Mouse (Mus musculus): ENCODE data around the gene Asah2. TPM values are rescaled to one million over a fixed set of nuclear protein-coding genes. Genes with fewer than 3 reads are reported as not detected.

Asah2 gene
- polyA plus RNA-seq, 1 experiment from 2014 or later = 1.0 TPM

DNA sequence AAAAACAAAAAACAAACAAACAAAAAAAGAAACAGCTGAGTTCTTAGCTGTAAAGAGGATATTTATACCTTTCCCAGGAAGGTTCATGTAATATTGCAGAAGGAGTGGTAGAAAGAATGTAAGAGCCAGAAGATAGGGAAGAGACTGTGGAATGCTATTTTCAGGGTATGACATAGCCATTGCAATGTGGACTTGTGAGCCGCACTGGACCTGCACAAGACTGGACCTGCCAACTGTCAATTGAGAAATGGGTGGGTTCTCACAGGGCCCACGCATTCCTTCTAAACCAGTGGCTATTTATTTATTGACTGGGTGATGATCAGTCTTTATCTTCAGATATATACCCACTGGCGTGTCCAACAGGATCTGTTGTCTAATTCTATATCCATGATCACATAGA, 111.1 kb downstream of the Asah2 start:
- no peaks in the 10 kb centered on the region for H3K36me3 ChIP-seq (ENCODE audit: control insufficient read depth, insufficient read depth, low read length)
- H3K27ac ChIP-seq (ENCODE audit: low read depth, low read length) = no peak overlapping the region
- no peak overlapping the region for H3K9ac ChIP-seq (ENCODE audit: low read depth, low read length)
- no peaks in the 10 kb centered on the region for H3K4me1 ChIP-seq (replicated peaks; ENCODE audit: control insufficient read depth, insufficient read depth, low read length)
- H3K9me3 ChIP-seq (ENCODE audit: control insufficient read depth, low read length) = no peaks in the 10 kb centered on the region
- ATAC-seq (replicated peaks; ENCODE audit: low FRiP score) = no peak
- no peak overlapping the region for H3K4me2 ChIP-seq
- no peak overlapping the region for H3K4me3 ChIP-seq (ENCODE audit: low read depth, low read length)
- 88% methylated on average over 3 of the region's 3 CpGs for WGBS
- no peaks in the 10 kb centered on the region for H3K27me3 ChIP-seq (replicated peaks; ENCODE audit: control insufficient read depth, insufficient read depth, low read length)
- DNase-seq (ENCODE audit: low spot score) = no peak

DNA sequence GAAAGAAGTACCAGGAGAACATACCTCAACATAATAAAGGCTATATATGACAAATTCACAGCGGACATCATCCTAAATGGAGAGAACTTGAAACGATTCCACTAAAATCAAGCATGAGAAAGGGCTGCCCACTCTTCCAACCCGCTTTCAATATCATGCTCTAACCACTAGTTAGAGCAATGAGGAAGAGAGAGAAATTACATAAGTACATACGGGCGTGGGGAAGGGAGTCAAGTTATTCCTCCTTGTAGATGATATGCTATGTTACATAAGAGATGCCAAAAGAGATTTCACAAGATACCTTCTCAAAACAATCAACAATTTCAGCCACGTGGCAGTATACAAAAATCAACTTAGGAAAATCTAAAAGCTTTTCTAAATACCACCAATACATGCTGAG, 117.0 kb downstream of the Asah2 start:
- no peak overlapping the region for H3K4me2 ChIP-seq
- no peak overlapping the region for H3K9ac ChIP-seq (ENCODE audit: low read depth, low read length)
- no peaks in the 10 kb centered on the region for H3K4me1 ChIP-seq (replicated peaks; ENCODE audit: control insufficient read depth, insufficient read depth, low read length)
- H3K9me3 ChIP-seq (ENCODE audit: control insufficient read depth, low read length) = no peaks in the 10 kb centered on the region
- no peak overlapping the region for H3K27ac ChIP-seq (ENCODE audit: low read depth, low read length)
- H3K4me3 ChIP-seq (ENCODE audit: low read depth, low read length) = no peak overlapping the region
- no peaks in the 10 kb centered on the region for H3K27me3 ChIP-seq (replicated peaks; ENCODE audit: control insufficient read depth, insufficient read depth, low read length)
- ATAC-seq (replicated peaks; ENCODE audit: low FRiP score) = no peak
- no peaks in the 10 kb centered on the region for H3K36me3 ChIP-seq (ENCODE audit: control insufficient read depth, insufficient read depth, low read length)
- WGBS = 84% methylated on average over 6 of the region's 6 CpGs
- no peak for DNase-seq (ENCODE audit: low spot score)

- H3K4me3 ChIP-seq (ENCODE audit: low read depth, low read length) = no peak overlapping the region
- no peak overlapping the region for H3K4me2 ChIP-seq
- no peak overlapping the region for H3K9ac ChIP-seq (ENCODE audit: low read depth, low read length)
- 49% methylated on average over 2 of the region's 2 CpGs for WGBS
- ATAC-seq (replicated peaks; ENCODE audit: low FRiP score) (no peak), DNase-seq (ENCODE audit: low spot score) (no peak)
- H3K4me1 ChIP-seq (replicated peaks; ENCODE audit: control insufficient read depth, insufficient read depth, low read length) = no peaks in the 10 kb centered on the region
- H3K36me3 ChIP-seq (ENCODE audit: control insufficient read depth, insufficient read depth, low read length) = no peaks in the 10 kb centered on the region
- no peak overlapping the region for H3K27ac ChIP-seq (ENCODE audit: low read depth, low read length)
- H3K9me3 ChIP-seq (ENCODE audit: control insufficient read depth, low read length) = no peaks in the 10 kb centered on the region
- H3K27me3 ChIP-seq (replicated peaks; ENCODE audit: control insufficient read depth, insufficient read depth, low read length) = no peaks in the 10 kb centered on the region
These were observed 132.1 kb downstream of the Asah2 start for GRCm38 (mm10) chr19:31975882-31976281.

GRCm38 (mm10) chr19:31971998-31972397, 136.0 kb downstream of the Asah2 start:
- WGBS = 12% methylated on average over 6 of the region's 6 CpGs
- DNase-seq (ENCODE audit: low spot score) = peak; percentile 71
- ATAC-seq (replicated peaks; ENCODE audit: low FRiP score) = no peak; the same call in 1 of the 2 replicates
- H3K36me3 ChIP-seq (ENCODE audit: control insufficient read depth, insufficient read depth, low read length) = no peaks in the 10 kb centered on the region
- no peak overlapping the region for H3K4me3 ChIP-seq (ENCODE audit: low read depth, low read length)
- no peaks in the 10 kb centered on the region for H3K4me1 ChIP-seq (replicated peaks; ENCODE audit: control insufficient read depth, insufficient read depth, low read length)
- H3K27ac ChIP-seq (ENCODE audit: low read depth, low read length) = no peak overlapping the region
- H3K27me3 ChIP-seq (replicated peaks; ENCODE audit: control insufficient read depth, insufficient read depth, low read length) = no peaks in the 10 kb centered on the region
- no peak overlapping the region for H3K9ac ChIP-seq (ENCODE audit: low read depth, low read length)
- H3K9me3 ChIP-seq (ENCODE audit: control insufficient read depth, low read length) = no peaks in the 10 kb centered on the region
- no peak overlapping the region for H3K4me2 ChIP-seq

DNA sequence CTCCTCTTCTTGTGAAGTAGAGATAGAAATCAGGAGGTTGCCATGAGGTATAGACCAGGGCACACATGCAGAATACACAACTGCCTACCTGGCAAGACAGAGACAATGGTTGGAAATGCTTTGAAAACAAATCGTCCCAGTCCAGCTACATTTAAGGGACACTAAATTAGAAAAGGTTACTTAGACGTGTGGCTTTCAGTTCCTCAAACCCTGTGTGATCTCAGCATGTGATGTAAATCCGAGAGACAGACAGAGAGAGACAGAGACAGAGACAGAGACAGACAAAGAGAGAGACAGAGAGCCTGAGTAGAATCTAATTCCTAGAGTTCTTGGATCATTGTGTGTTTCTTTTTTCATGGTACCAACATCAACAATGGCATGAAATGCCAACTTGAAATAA, 136.6 kb downstream of the Asah2 start:
- Histone ChIP-seq H3K36me3 (ENCODE audit: control insufficient read depth, insufficient read depth, low read length) (no peaks in the 10 kb centered on the region), H3K9ac (ENCODE audit: low read depth, low read length) (no peak overlapping the region), H3K27ac (ENCODE audit: low read depth, low read length) (no peak overlapping the region), H3K9me3 (ENCODE audit: control insufficient read depth, low read length) (no peaks in the 10 kb centered on the region), H3K4me3 (ENCODE audit: low read depth, low read length) (no peak overlapping the region), H3K4me2 (no peak overlapping the region), H3K4me1 (replicated peaks; ENCODE audit: control insufficient read depth, insufficient read depth, low read length) (no peaks in the 10 kb centered on the region), H3K27me3 (replicated peaks; ENCODE audit: control insufficient read depth, insufficient read depth, low read length) (no peaks in the 10 kb centered on the region)
- WGBS = 44% methylated on average over 3 of the region's 3 CpGs
- no peak for ATAC-seq (replicated peaks; ENCODE audit: low FRiP score)
- DNase-seq (ENCODE audit: low spot score) = no peak

GRCm38 (mm10) chr19:31967933-31968532, 140.0 kb downstream of the Asah2 start:
- no peak overlapping the region for H3K4me2 ChIP-seq
- WGBS = 49% methylated on average over 5 of the region's 5 CpGs
- H3K27ac ChIP-seq (ENCODE audit: low read depth, low read length) = no peak overlapping the region
- DNase-seq (ENCODE audit: low spot score) = no peak
- no peak overlapping the region for H3K9ac ChIP-seq (ENCODE audit: low read depth, low read length)
- H3K27me3 ChIP-seq (replicated peaks; ENCODE audit: control insufficient read depth, insufficient read depth, low read length) = no peaks in the 10 kb centered on the region
- no peaks in the 10 kb centered on the region for H3K36me3 ChIP-seq (ENCODE audit: control insufficient read depth, insufficient read depth, low read length)
- no peaks in the 10 kb centered on the region for H3K4me1 ChIP-seq (replicated peaks; ENCODE audit: control insufficient read depth, insufficient read depth, low read length)
- no peak overlapping the region for H3K4me3 ChIP-seq (ENCODE audit: low read depth, low read length)
- no peak for ATAC-seq (replicated peaks; ENCODE audit: low FRiP score)
- H3K9me3 ChIP-seq (ENCODE audit: control insufficient read depth, low read length) = no peaks in the 10 kb centered on the region

DNA sequence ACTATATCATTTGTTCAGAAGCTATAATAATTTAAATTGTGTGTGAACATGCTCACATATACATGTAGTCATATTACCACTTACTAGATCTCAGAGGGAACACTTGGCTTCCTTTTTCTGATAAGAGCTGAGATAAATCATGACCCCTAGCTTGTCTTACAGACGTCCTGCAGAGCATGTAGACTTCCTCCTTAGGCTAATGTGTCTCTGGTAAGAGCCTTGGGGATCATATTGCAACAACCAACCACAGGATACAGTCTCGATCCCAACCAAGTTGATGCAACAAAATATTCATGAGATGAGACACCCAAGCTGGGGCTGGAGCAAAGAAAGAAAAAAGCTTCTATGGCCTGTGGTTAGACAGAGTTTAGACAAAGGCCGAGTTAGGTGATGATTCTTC, 144.9 kb downstream of the Asah2 start:
- Histone ChIP-seq H3K9me3 (ENCODE audit: control insufficient read depth, low read length) (no peaks in the 10 kb centered on the region), H3K9ac (ENCODE audit: low read depth, low read length) (no peak overlapping the region), H3K4me1 (replicated peaks; ENCODE audit: control insufficient read depth, insufficient read depth, low read length) (no peaks in the 10 kb centered on the region), H3K27me3 (replicated peaks; ENCODE audit: control insufficient read depth, insufficient read depth, low read length) (no peaks in the 10 kb centered on the region), H3K27ac (ENCODE audit: low read depth, low read length) (no peak overlapping the region), H3K4me3 (ENCODE audit: low read depth, low read length) (no peak overlapping the region), H3K36me3 (ENCODE audit: control insufficient read depth, insufficient read depth, low read length) (no peaks in the 10 kb centered on the region), H3K4me2 (no peak overlapping the region)
- 34% methylated on average over 3 of the region's 3 CpGs for whole genome bisulfite sequencing
- ATAC-seq (replicated peaks; ENCODE audit: low FRiP score) (no peak), DNase-seq (ENCODE audit: low spot score) (no peak)

- Histone ChIP-seq H3K36me3 (ENCODE audit: control insufficient read depth, insufficient read depth, low read length) (no peaks in the 10 kb centered on the region), H3K4me3 (ENCODE audit: low read depth, low read length) (no peak overlapping the region), H3K27ac (ENCODE audit: low read depth, low read length) (no peak overlapping the region), H3K4me2 (no peak overlapping the region), H3K4me1 (replicated peaks; ENCODE audit: control insufficient read depth, insufficient read depth, low read length) (no peaks in the 10 kb centered on the region), H3K9me3 (ENCODE audit: control insufficient read depth, low read length) (no peaks in the 10 kb centered on the region), H3K27me3 (replicated peaks; ENCODE audit: control insufficient read depth, insufficient read depth, low read length) (no peaks in the 10 kb centered on the region), H3K9ac (ENCODE audit: low read depth, low read length) (no peak overlapping the region)
- 80% methylated on average over 2 of the region's 2 CpGs for WGBS
- ATAC-seq (replicated peaks; ENCODE audit: low FRiP score) = no peak
- no peak for DNase-seq (ENCODE audit: low spot score)
These were observed 147.6 kb downstream of the Asah2 start for GRCm38 (mm10) chr19:31960434-31960833.

DNA sequence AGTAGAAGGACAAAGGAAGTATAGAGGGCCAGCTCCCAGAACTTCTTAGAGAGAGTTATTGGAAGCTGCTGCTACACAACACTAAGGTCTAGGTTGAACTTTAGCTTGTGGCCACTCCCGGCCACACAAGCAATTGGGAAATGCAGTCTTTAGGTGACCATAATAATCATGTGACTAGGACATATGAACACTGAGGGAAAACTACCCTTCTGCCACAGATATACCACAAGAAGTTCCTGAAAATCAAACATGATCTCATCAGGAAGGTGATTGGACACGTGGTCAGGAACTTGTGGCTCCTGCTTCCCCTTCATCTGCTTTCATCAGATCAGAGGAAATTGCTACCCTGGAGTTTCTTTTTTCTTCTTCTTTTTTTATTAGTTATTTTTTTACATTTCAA, 151.7 kb downstream of the Asah2 start:
- no peak overlapping the region for H3K4me2 ChIP-seq
- DNase-seq (ENCODE audit: low spot score) = no peak
- H3K4me1 ChIP-seq (replicated peaks; ENCODE audit: control insufficient read depth, insufficient read depth, low read length) = no peaks in the 10 kb centered on the region
- H3K9ac ChIP-seq (ENCODE audit: low read depth, low read length) = no peak overlapping the region
- WGBS = 40% methylated on average over 2 of the region's 2 CpGs
- H3K4me3 ChIP-seq (ENCODE audit: low read depth, low read length) = no peak overlapping the region
- no peaks in the 10 kb centered on the region for H3K36me3 ChIP-seq (ENCODE audit: control insufficient read depth, insufficient read depth, low read length)
- H3K9me3 ChIP-seq (ENCODE audit: control insufficient read depth, low read length) = no peaks in the 10 kb centered on the region
- no peaks in the 10 kb centered on the region for H3K27me3 ChIP-seq (replicated peaks; ENCODE audit: control insufficient read depth, insufficient read depth, low read length)
- no peak overlapping the region for H3K27ac ChIP-seq (ENCODE audit: low read depth, low read length)
- no peak for ATAC-seq (replicated peaks; ENCODE audit: low FRiP score)
